Mouse (Mus musculus): Measurements from ENCODE around the gene Tmem52b.
"Not testable (repeated sequence)": the region's sequence is repeated elsewhere in the genome, so short reads cannot be mapped to it uniquely, and the experiment has no call there.

Tmem52b gene

GRCm38 (mm10) chr6:129512367-129512766 is at the start of gene Tmem52b:
Gene Tmem52b (plus strand): TSS chr6:129512555.
- DNase-seq (ENCODE audit: extremely low read depth, low read depth) = no peak

DNA sequence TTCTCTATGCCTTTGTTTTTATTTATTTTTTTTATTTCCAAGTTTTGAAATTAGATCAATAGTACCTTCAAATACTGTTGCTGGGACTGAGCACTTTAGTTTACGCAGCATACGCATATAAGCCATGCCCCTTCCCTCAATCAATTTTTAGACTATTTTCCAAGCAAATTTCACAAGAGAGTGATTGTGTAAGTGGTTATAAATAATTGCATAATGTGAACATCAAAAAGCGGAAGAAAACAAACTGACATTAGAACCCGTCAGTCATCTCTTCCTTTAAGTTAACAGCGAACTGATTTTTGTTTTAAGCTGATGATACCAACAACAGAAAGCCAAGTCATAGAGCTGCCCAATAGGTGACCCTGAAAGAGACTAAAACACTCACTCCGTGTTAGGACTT is 41.0 kb upstream of the Tmem52b start:
- DNase-seq (ENCODE audit: extremely low read depth, low read depth) = no peak

DNA sequence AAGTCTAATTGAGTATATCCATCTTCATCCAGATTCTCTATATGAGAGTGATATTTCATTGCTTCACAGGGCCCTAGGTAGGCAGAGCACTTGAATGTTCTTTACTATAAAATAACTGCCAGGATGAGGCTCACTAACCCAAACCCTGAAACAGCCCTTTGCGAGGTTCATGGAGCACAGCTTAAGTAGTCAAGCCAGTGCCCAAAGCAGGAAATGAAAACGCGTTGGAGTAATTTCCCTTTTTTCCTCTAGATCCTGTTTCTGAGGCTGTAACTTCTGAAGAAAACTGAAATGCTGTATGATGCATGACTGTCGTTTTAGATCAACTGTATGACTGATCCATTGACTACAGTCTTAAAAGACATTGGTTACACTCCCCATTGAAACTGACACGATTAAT is 39.7 kb upstream of the Tmem52b start:
- no peak for DNase-seq (ENCODE audit: extremely low read depth, low read depth)

- peak; percentile 9 for DNase-seq (ENCODE audit: extremely low read depth, low read depth)
Observed at GRCm38 (mm10) chr6:129476404-129477126, 35.8 kb upstream of the Tmem52b start.

DNA sequence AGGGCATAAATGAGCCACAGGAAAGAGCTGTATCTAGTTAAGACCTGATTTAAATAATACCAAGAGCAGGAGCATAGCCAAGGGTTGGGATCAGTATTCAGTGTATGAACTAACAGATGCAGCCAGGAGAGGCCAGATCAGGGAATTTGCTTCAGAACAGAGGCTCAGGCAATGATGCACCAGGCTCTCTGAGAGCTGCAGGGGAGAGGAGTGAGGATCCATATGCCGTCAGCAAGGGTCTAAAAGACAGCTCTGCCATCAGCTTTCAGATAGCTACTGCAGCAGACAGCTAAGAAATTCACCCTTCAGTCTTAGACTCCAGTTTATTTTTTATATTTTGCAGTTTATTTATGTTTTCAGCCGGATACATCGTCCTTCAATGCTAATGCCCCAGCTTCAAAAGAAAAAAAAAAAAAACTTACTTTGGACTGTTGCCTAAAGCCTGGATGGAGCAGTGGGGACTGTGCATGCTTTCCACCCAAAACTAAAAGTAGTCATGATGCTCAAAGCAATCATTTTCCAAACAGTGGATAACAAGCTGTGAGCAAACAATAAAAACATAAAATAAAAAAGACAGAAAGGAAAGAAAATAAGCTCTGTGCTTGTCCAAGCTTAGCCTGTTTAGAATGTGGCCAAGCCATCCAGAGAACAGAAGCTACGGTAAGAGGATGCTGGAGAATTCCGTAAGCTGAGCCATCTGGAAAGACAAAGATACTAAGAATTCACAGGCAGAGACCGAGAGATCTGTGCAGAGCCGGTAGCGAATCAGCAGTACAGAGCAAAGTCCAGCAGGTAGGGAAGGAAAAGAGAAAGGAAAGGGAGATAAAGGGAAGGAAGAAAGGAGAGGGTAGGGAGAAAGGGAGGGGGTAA is 32.0 kb upstream of the Tmem52b start:
- no peak for DNase-seq (ENCODE audit: extremely low read depth, low read depth)

DNA sequence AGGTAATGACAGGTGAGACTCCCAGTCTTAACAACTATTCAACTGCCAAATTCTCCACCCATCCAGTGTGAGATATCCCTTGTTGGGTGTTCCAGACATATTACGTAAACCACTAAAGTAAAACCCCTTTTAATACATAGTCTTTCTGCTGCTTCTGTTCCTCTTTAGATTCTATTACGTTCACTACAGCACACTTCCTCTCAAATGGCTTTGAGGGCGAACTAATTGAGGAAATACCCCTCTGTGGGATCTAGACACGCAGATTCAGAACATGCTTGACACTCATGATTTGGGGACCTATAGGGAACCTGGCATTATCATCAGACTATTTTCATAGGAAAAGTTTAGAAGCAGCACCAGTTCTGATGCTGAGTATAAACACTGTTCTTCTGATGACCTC is 17.4 kb upstream of the Tmem52b start:
- no peak for DNase-seq (ENCODE audit: extremely low read depth, low read depth)

GRCm38 (mm10) chr6:129497345-129498218 is 14.8 kb upstream of the Tmem52b start:
- DNase-seq (ENCODE audit: extremely low read depth, low read depth) = peak; percentile 33

DNA sequence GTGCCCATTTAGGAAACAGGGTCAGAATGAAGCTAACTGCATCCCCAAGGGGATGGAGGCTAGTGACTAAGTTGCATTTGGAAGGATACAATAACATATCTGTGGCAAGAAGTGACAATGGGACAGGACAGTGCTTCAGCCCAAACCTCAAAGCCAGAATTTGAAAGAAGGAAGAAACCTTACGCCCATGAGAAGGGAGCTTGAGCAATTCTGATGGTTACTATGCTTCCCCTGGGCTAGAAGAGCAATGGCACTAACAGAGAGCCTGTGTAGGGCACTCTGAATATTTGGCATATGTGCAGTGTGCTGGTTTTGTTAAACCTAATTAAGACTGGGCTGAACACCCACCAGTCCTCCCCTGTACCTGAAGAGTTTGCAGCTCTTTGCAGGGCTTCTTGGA is 12.8 kb upstream of the Tmem52b start:
- not testable (repeated sequence) for DNase-seq (ENCODE audit: extremely low read depth, low read depth)

DNA sequence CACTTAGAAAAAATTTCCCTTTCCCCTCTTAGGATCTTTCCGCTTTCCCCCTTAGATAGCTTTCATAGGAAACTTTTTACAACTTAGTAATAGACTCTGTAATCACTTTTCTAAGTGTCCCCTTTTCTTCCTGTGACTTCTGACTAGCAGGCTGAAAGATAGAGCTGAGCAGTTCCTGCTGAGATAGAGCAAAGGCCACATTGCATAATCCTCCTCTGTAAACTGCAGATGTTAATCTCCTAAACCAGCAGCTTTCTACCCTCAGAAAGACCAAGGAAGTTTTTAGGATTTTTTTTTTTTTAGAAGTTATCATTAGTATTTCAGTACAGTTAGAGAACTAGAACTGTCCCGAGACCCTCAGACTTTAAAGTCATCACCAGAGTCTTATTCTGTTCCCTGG is 8.9 kb upstream of the Tmem52b start:
- DNase-seq (ENCODE audit: extremely low read depth, low read depth) = no peak

GRCm38 (mm10) chr6:129507024-129507423 is 5.3 kb upstream of the Tmem52b start, which contains the start of gene Olr1:
Gene Olr1 (minus strand): TSS chr6:129507165.
- no peak for DNase-seq (ENCODE audit: extremely low read depth, low read depth)

DNA sequence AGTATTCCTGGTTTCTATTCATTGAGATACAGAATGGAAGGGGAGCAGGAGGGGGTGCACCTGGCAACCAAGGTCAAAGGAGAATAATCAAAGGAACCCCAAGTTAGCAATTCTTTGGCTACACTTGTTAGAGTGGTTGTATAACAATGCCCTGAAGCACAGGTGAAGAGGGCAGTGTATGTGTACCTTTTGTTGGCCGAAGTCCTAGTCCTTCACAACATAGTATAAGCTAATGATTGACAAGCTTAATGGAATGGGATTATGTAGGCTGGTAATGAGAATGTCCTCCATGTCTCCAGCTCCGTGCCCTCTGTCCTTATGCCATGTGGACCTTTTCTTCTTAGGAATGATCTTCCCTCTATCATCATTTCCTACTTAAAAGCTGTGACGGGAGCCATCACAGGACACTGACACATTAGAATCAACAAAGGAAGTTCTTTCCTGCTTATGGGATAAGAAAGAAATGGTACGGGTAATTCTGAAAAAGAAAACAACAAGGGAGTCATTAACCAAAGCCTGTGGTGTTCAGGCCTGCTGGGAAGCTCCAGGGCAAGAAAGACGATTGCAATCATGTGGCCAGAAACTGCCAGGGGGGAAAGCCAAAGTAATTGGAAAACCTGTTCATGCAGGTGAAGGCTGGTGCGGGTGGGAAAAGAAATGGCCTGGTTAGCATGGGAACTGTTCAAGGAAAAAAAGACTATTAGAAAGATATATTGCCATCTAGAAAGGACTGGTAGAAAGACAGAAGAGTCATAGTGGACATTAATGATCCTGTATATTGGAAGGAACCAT is 2.0 kb upstream of the Tmem52b start:
- DNase-seq (ENCODE audit: extremely low read depth, low read depth) = no peak

DNA sequence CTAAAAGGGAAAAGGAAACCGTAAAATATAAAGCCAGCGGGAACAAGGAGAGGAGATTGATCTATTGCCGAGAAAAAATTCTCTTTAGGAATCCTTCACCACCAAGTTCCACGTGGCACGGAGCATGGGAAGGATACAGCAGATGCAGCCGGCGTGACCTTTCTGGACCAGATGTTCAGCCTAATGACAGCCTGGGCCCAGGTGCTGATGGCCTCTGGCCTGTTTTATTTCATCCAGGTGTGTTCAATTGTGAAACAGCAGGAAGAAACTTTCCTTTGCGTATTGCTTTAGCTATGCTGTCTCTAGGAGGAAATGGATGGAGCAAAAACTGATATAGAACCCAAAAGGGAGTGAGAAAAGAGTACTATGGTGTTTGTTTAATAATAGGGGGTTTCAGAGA is 513 bp downstream of the Tmem52b start:
- no peak for DNase-seq (ENCODE audit: extremely low read depth, low read depth)

GRCm38 (mm10) chr6:129513409-129513808 is 1.1 kb downstream of the Tmem52b start:
- DNase-seq (ENCODE audit: extremely low read depth, low read depth) = no peak

GRCm38 (mm10) chr6:129514376-129514775 is 2.0 kb downstream of the Tmem52b start:
- no peak for DNase-seq (ENCODE audit: extremely low read depth, low read depth)

DNA sequence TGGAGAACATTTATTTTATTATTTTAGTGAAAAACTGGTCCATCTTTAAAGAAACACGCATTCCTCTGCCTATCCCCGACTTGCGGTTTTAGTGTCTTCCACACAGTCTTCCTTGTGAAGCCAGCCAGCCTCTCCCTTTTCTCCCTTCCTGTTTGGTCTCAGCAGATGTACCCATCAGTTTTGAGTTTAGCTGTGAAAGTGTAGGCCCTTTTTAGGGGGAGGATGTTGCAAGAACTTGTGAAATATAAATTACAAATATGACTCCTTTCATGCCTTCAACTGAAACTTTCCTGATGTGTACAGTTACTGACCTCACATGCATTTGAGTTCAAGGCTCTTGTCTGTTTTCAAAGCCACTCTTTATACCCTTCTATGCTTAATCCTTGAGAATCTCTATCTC is 2.7 kb downstream of the Tmem52b start:
- DNase-seq (ENCODE audit: extremely low read depth, low read depth) = no peak

DNA sequence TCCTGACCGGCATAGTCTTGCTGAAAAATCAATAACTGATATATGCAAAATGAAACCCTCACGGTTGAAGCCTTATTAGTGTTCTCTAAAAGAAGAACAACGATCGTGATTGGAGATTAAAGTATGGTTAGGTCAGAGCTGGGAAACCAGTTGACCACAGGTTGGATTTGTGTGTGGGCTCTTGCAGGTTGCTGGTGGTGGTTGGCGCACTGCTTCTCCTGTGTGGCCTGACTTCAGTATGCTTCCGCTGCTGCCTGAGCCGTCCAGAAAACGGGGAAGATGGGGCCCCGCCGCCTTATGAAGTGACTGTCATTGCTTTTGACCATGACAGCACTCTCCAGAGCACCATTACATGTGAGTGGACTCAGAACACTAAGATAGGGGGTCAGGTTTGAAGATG is 4.0 kb downstream of the Tmem52b start:
- no peak for DNase-seq (ENCODE audit: extremely low read depth, low read depth)

- DNase-seq (ENCODE audit: extremely low read depth, low read depth) = no peak
Observed at GRCm38 (mm10) chr6:129517752-129518408, 5.5 kb downstream of the Tmem52b start.

DNA sequence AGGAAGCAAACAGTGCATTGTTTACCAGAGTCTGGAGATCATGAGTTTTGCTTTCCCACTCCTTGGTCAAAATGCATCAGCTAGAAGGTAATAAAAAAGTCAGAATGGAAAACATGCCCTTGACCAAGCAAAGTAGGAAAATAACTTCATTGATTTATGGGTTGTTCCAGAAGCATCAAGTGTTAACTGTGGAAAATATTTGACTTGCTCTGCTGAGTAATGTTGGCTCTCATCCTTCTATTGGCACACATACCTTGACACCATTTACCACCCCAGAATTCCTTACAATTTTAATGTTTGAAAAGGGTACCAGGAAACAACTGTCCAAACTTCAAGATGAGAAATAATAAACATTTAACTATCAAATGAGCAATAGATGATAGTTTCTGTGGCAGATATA is 13.7 kb downstream of the Tmem52b start:
- no peak for DNase-seq (ENCODE audit: extremely low read depth, low read depth)

- no peak for DNase-seq (ENCODE audit: extremely low read depth, low read depth)
Observed at GRCm38 (mm10) chr6:129527416-129527815, 15.1 kb downstream of the Tmem52b start.

DNA sequence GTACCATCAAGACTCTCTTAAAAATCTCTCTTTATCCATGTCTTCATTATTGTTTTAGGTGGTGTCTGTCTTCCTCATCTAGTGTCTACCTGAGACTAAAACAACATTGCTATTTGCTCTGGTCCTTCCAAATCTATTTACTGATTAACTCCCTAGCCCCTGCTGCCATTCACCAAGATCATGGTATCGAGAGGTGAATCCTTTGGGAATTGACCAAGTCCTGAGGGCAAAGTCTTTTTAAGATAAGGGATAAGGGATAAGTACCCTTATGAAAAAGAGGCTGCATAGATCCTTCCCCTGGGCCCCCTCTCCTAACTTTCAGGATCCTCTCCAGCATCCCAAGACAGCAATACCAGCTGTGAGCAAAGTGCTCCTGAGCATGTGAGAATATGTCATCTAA is 17.2 kb downstream of the Tmem52b start:
- no peak for DNase-seq (ENCODE audit: extremely low read depth, low read depth)
